Mouse (Mus musculus): ENCODE data around the gene Fgf15. TPM values are rescaled to one million over a fixed set of nuclear protein-coding genes. Genes with fewer than 3 reads are reported as not detected.

The Fgf15 gene
- total and polyA plus RNA-seq, 3 experiments, result not detected

DNA sequence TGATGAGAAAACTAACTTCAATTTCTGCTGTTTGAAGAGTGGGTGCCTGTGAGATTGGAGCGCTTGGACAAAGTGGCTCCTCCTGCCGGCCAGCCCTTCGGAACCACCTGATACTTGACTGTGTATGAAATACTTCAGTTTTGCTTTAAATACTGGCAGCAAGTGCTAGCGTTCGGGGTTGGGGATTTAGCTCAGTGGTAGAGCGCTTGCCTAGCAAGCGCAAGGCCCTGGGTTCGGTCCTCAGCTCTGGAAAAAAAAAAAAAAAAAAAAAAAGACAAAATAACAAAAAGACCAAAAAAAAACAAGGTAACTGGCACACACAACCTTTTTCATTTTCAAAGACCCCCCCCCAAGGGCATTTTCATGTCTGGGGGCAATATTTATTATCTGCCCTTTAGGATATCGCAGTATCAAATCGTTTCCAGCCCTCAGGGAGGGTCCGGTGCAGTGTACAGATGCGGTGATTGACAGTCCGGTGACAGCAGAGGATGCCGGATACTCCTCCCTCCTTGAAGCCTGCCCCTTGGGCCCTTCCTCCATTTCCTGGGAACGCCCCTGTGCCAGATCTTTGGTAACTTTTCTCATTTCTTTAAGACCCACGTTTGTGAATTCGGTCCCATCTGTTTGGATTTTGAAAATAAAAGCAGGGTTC, 18.1 kb downstream of the Fgf15 start:
- Histone ChIP-seq H3K4me1 (ENCODE audit: control insufficient read depth in 1 of 2, insufficient read depth in 2 of 2) (peaks cover 5 to 12% of the 10 kb centered on the region in 2 experiments; a peak in 2 of 4 replicates), H3K9ac (ENCODE audit: insufficient read depth, low read depth) (peak overlapping the region; percentile 43), H3K27ac (ENCODE audit: insufficient read depth, low read depth) (peak overlapping the region; percentile 50; the same call in 1 of the 2 replicates), H3K4me2 (ENCODE audit: insufficient read depth, low read depth, poor library complexity, severe bottlenecking) (peak overlapping the region; percentile 44), H3K79me2 (replicated peaks; ENCODE audit: control insufficient read depth, extremely low read depth, insufficient read depth, poor library complexity, severe bottlenecking) (no peaks in the 10 kb centered on the region), H3K27me3 (replicated peaks) (peaks cover 38% of the 10 kb centered on the region), H3K4me3 (replicated peaks in 1 of 3; ENCODE audit: low read depth in 2 of 3, low read length in 2 of 3, poor library complexity in 1 of 3) (peak overlapping the region; percentile 62 to 93 (median 79)), H3K36me3 (replicated peaks in 1 of 2; ENCODE audit: control insufficient read depth in 1 of 2, insufficient read depth in 1 of 2, low read length in 1 of 2) (peaks cover 22 to 30% of the 10 kb centered on the region in 2 experiments), H3K9me3 (replicated peaks; ENCODE audit: low read length) (no peaks in the 10 kb centered on the region)
- peak; percentile 86 for DNase-seq (ENCODE audit: extremely low read depth)
- in situ Hi-C loops (cut with MboI; ENCODE audit: low pct_ligation_motif_present, low pct_unique_long_range_greater_than_20kb, low sequenced_read_pairs) (no loop called here), dilution Hi-C loops (cut with MboI; ENCODE audit: extremely low pct_ligation_motif_present, extremely low pct_unique_long_range_greater_than_20kb, low sequenced_read_pairs) (no loop called here)
- 0 out of 2 replicates have a peak, but pooled peaks have one; percentile 2 for TF ChIP-seq USF2 (conservative IDR thresholded peaks at IDR 0.05; ENCODE audit: low read depth, low read length)
- peak; percentile 88 for TF ChIP-seq ELF1 (IDR thresholded peaks at IDR 0.05; ENCODE audit: low read depth, low read length)
- no peak for TF ChIP-seq ZC3H11A (IDR thresholded peaks at IDR 0.05; ENCODE audit: low read depth, low read length)
- no peak; the same call in 1 of the 2 replicates for TF ChIP-seq MEF2A (IDR thresholded peaks at IDR 0.05; ENCODE audit: borderline replicate concordance, low read depth, low read length)
- TF ChIP-seq UBTF (IDR thresholded peaks at IDR 0.05; ENCODE audit: low read depth, low read length), result 0 out of 2 replicates have a peak, but pooled peaks have one; percentile 17
- 0 out of 2 replicates have a peak, but pooled peaks have one; percentile 26 for TF ChIP-seq KAT2A (IDR thresholded peaks at IDR 0.05; ENCODE audit: insufficient replicate concordance, low read length)
- TF ChIP-seq TBP (conservative IDR thresholded peaks at IDR 0.05; ENCODE audit: low read depth, low read length), result peak; percentile 98
- TF ChIP-seq ZMIZ1 (IDR thresholded peaks at IDR 0.05; ENCODE audit: low read depth, low read length), result no peak
- peak; percentile 15; the same call in 1 of the 2 replicates for TF ChIP-seq MAX (IDR thresholded peaks at IDR 0.05; ENCODE audit: low read length)
- no peak for TF ChIP-seq MYC (IDR thresholded peaks at IDR 0.05; ENCODE audit: low read depth, low read length)
- peak; percentile 84; the same call in 1 of the 2 replicates for TF ChIP-seq MAFK (IDR thresholded peaks at IDR 0.05; ENCODE audit: insufficient replicate concordance, low read length)
- no peak for TF ChIP-seq SIN3A (IDR thresholded peaks at IDR 0.05; ENCODE audit: low read length)
- TF ChIP-seq RAD21 (IDR thresholded peaks at IDR 0.05; ENCODE audit: low read depth, low read length), result no peak; the same call in 1 of the 2 replicates
- TF ChIP-seq CTCF (conservative IDR thresholded peaks at IDR 0.05 in 1 of 2, IDR thresholded peaks at IDR 0.05 in 1 of 2; ENCODE audit: low read depth in 2 of 2, low read length in 2 of 2), result peak in 1 of 2 experiments; percentile 62; a peak in 2 of 4 replicates
- peak; percentile 90 for TF ChIP-seq ZNF384 (IDR thresholded peaks at IDR 0.05; ENCODE audit: low read depth, low read length)
- TF ChIP-seq SMC3 (IDR thresholded peaks at IDR 0.05; ENCODE audit: low read depth, low read length), result no peak

- in situ Hi-C loops (cut with MboI; ENCODE audit: low pct_ligation_motif_present, low pct_unique_long_range_greater_than_20kb, low sequenced_read_pairs), result no loop called here
- no peaks in the 10 kb centered on the region for H3K9me3 ChIP-seq (replicated peaks; ENCODE audit: low read length)
- TF ChIP-seq KAT2A (IDR thresholded peaks at IDR 0.05; ENCODE audit: insufficient replicate concordance, low read length) (peak; percentile 78; the same call in 1 of the 2 replicates), E2F4 (IDR thresholded peaks at IDR 0.05; ENCODE audit: insufficient replicate concordance, low read depth, low read length) (no peak), MAZ (IDR thresholded peaks at IDR 0.05; ENCODE audit: low read depth, low read length) (0 out of 2 replicates have a peak, but pooled peaks have one; percentile 40), TCF12 (IDR thresholded peaks at IDR 0.05; ENCODE audit: low read depth, low read length) (peak; percentile 73), MXI1 (IDR thresholded peaks at IDR 0.05; ENCODE audit: low read depth, low read length) (peak; percentile 54), MEF2A (IDR thresholded peaks at IDR 0.05; ENCODE audit: borderline replicate concordance, low read depth, low read length) (peak; percentile 28; the same call in 1 of the 2 replicates), NRF1 (IDR thresholded peaks at IDR 0.05; ENCODE audit: low read depth, low read length) (peak; percentile 88), IRF4 (IDR thresholded peaks at IDR 0.05; ENCODE audit: low read depth, low read length) (no peak; the same call in 1 of the 2 replicates), NELFE (IDR thresholded peaks at IDR 0.05; ENCODE audit: low read depth, low read length) (peak; percentile 54; the same call in 1 of the 2 replicates), ETS1 (conservative IDR thresholded peaks at IDR 0.05; ENCODE audit: low read depth, low read length) (no peak), TBP (conservative IDR thresholded peaks at IDR 0.05; ENCODE audit: low read depth, low read length) (peak; percentile 61; the same call in 1 of the 2 replicates), POLR2AphosphoS2 (IDR thresholded peaks at IDR 0.05; ENCODE audit: low read depth, low read length) (no peak), USF1 (IDR thresholded peaks at IDR 0.05; ENCODE audit: low read depth, low read length) (no peak), ELF1 (IDR thresholded peaks at IDR 0.05; ENCODE audit: low read depth, low read length) (peak; percentile 99), CHD2 (IDR thresholded peaks at IDR 0.05; ENCODE audit: low read length) (no peak), RAD21 (IDR thresholded peaks at IDR 0.05; ENCODE audit: low read depth, low read length) (no peak)
Observed at GRCm38 (mm10) chr7:144914948-144915750, 18.8 kb downstream of the Fgf15 start, which contains the start of gene LTO1. TSS of gene LTO1 (plus strand) at chr7:144915100.

More at GRCm38 (mm10) chr7:144914948-144915750, 18.8 kb downstream of the Fgf15 start, which contains the start of gene LTO1:
- dilution Hi-C loops (cut with MboI; ENCODE audit: extremely low pct_ligation_motif_present, extremely low pct_unique_long_range_greater_than_20kb, low sequenced_read_pairs), result no loop called here
- Histone ChIP-seq H3K27ac (ENCODE audit: insufficient read depth, low read depth) (peak within 1 kb of the TSS; percentile 60), H3K4me3 (replicated peaks in 1 of 3; ENCODE audit: low read depth in 2 of 3, low read length in 2 of 3, poor library complexity in 1 of 3) (peak within 1 kb of the TSS; percentile 62 to 93 (median 79)), H3K36me3 (replicated peaks in 1 of 2; ENCODE audit: control insufficient read depth in 1 of 2, insufficient read depth in 1 of 2, low read length in 1 of 2) (peaks cover 29 to 37% of the 10 kb centered on the region in 2 experiments), H3K27me3 (replicated peaks) (peaks cover 30% of the 10 kb centered on the region), H3K4me2 (ENCODE audit: insufficient read depth, low read depth, poor library complexity, severe bottlenecking) (peak within 1 kb of the TSS; percentile 55), H3K9ac (ENCODE audit: insufficient read depth, low read depth) (peak within 1 kb of the TSS; percentile 48), H3K79me2 (replicated peaks; ENCODE audit: control insufficient read depth, extremely low read depth, insufficient read depth, poor library complexity, severe bottlenecking) (no peaks in the 10 kb centered on the region), H3K4me1 (ENCODE audit: control insufficient read depth in 1 of 2, insufficient read depth in 2 of 2) (peaks cover 5 to 12% of the 10 kb centered on the region in 2 experiments; a peak in 2 of 4 replicates)
- peak; percentile 91 for DNase-seq (ENCODE audit: extremely low read depth)

Data from CH12.LX (cell line).